Mouse (Mus musculus): ENCODE measurements at regions not wholly inside any gene's neighbourhood (a gene's known extent, or its start where the extent isn't known, plus 50 kb on each side); places are given as distances from the start of the nearest gene placed in this dataset.

DNA sequence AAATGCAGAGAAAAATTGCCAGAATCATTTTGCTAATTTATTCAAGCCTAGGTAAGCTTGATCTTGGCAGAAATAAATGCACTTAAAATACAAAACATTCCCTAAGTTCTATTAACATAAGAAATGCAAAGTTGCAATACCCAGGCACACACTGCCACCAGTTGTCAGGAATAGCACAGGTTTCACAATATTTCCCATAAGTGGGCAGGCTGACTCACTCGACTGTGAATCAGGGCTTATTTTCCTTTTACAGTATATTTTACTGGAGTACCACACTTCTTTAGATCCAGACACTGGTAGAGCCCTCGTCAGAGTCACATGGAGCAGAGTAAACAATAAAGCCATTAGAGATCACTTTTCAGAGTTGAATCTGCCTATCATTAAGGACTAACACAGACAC is 131.8 kb upstream of the Fmr1 start:
- TF ChIP-seq POU5F1 (IDR thresholded peaks at IDR 0.05; ENCODE audit: borderline replicate concordance, low read length): no peak
- no peak for TF ChIP-seq CTCF (conservative IDR thresholded peaks at IDR 0.05; ENCODE audit: low read length)
- no peak for TF ChIP-seq NANOG (IDR thresholded peaks at IDR 0.05; ENCODE audit: borderline replicate concordance, low read length)
- no peaks in the 10 kb centered on the region for H3K36me3 ChIP-seq (ENCODE audit: insufficient read depth, low read length)
- no peaks in the 10 kb centered on the region for H3K4me1 ChIP-seq (replicated peaks; ENCODE audit: low read depth, low read length)
- H3K4me3 ChIP-seq (replicated peaks; ENCODE audit: low read length): no peak overlapping the region
- no peaks in the 10 kb centered on the region for H3K9me3 ChIP-seq (ENCODE audit: low read length)
- H3K27me3 ChIP-seq (ENCODE audit: insufficient read depth, low read length): no peaks in the 10 kb centered on the region

DNA sequence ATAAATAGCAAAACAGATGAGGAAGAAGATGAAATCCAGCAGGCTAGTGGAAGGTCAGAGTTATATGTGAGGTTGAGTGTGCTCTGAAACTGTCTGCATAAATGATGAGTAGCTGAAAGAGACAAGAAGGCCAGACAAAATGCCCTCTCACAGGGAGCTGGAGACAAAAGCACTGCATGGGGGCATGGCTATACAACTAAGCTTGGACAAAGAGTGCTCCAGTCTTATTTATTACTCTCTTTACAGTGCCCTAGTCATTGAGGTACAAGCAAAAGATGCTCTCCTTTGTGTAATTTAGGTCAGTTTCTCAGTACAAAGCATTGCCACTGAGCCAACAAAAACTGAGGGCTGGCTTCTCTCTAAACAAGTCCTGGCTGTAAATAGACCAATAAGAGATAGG is 124.3 kb upstream of the Fmr1 start:
- TF ChIP-seq POU5F1 (IDR thresholded peaks at IDR 0.05; ENCODE audit: borderline replicate concordance, low read length): no peak
- no peak for TF ChIP-seq NANOG (IDR thresholded peaks at IDR 0.05; ENCODE audit: borderline replicate concordance, low read length)
- no peak for TF ChIP-seq CTCF (conservative IDR thresholded peaks at IDR 0.05; ENCODE audit: low read length)
- H3K36me3 ChIP-seq (ENCODE audit: insufficient read depth, low read length): no peaks in the 10 kb centered on the region

DNA sequence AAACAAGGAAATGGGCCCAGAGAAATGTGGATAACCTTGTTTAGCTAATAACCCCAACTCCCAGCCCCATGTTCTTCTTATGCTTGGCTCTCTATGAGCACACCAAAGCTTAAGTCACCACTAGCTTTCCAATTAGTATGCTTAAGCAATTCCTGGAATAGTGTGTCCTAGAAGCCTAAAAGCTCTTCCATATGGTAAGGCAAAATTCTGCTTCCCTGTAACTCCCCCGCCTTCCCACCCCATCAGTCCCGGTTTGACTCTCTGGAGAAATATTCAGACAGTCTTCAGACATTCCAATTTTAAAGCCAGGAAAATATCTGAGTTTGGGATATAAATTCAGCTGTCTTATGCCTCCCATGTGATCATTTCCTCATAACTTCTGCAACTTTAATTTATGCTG is 120.6 kb upstream of the Fmr1 start:
- Histone ChIP-seq H3K9me3 (ENCODE audit: low read length) (no peaks in the 10 kb centered on the region), H3K36me3 (ENCODE audit: insufficient read depth, low read length) (no peaks in the 10 kb centered on the region), H3K4me1 (replicated peaks; ENCODE audit: low read depth, low read length) (no peaks in the 10 kb centered on the region), H3K4me3 (replicated peaks; ENCODE audit: low read length) (no peak overlapping the region), H3K27me3 (ENCODE audit: insufficient read depth, low read length) (no peaks in the 10 kb centered on the region)
- TF ChIP-seq CTCF (conservative IDR thresholded peaks at IDR 0.05; ENCODE audit: low read length): no peak
- no peak for TF ChIP-seq POU5F1 (IDR thresholded peaks at IDR 0.05; ENCODE audit: borderline replicate concordance, low read length)
- no peak for TF ChIP-seq NANOG (IDR thresholded peaks at IDR 0.05; ENCODE audit: borderline replicate concordance, low read length)

More for the DNA sequence above, 124.3 kb upstream of the Fmr1 start:
- Histone ChIP-seq H3K9me3 (ENCODE audit: low read length) (no peaks in the 10 kb centered on the region), H3K27me3 (ENCODE audit: insufficient read depth, low read length) (no peaks in the 10 kb centered on the region), H3K4me3 (replicated peaks; ENCODE audit: low read length) (no peak overlapping the region), H3K4me1 (replicated peaks; ENCODE audit: low read depth, low read length) (no peaks in the 10 kb centered on the region)

DNA sequence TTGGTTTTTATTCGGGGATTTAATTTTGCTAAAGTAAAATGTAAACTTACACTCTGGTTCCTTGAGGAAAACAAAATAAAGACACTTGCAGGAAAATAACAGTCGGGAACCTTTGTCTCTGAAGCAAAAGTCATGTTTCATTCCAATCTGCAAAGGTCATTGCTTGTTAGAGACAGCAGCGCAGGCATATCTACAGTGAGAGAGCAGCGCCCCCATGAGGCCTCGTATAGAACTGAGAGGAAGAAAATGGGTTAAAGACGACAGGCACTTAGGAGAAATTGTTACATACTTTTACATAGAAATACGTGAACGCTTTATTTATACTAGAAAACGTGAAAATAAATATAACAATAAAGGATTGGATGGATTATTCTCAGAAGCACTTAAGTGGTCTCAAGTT is 93.1 kb upstream of the Fmr1 start:
- TF ChIP-seq NANOG (IDR thresholded peaks at IDR 0.05; ENCODE audit: borderline replicate concordance, low read length) (no peak), CTCF (conservative IDR thresholded peaks at IDR 0.05; ENCODE audit: low read length) (peak; percentile 44)
- no peaks in the 10 kb centered on the region for H3K27me3 ChIP-seq (ENCODE audit: insufficient read depth, low read length)
- H3K4me1 ChIP-seq (replicated peaks; ENCODE audit: low read depth, low read length): no peaks in the 10 kb centered on the region
- no peaks in the 10 kb centered on the region for H3K9me3 ChIP-seq (ENCODE audit: low read length)
- no peaks in the 10 kb centered on the region for H3K36me3 ChIP-seq (ENCODE audit: insufficient read depth, low read length)
- no peak overlapping the region for H3K4me3 ChIP-seq (replicated peaks; ENCODE audit: low read length)

GRCm38 (mm10) chrX:68622141-68622540 is 56.2 kb upstream of the Fmr1 start:
- no peak overlapping the region for H3K4me3 ChIP-seq (replicated peaks; ENCODE audit: low read length)
- TF ChIP-seq NANOG (IDR thresholded peaks at IDR 0.05; ENCODE audit: borderline replicate concordance, low read length) (no peak), POU5F1 (IDR thresholded peaks at IDR 0.05; ENCODE audit: borderline replicate concordance, low read length) (no peak), CTCF (conservative IDR thresholded peaks at IDR 0.05; ENCODE audit: low read length) (no peak)
- no peaks in the 10 kb centered on the region for H3K9me3 ChIP-seq (ENCODE audit: low read length)
- H3K36me3 ChIP-seq (ENCODE audit: insufficient read depth, low read length): no peaks in the 10 kb centered on the region
- no peaks in the 10 kb centered on the region for H3K4me1 ChIP-seq (replicated peaks; ENCODE audit: low read depth, low read length)
- no peaks in the 10 kb centered on the region for H3K27me3 ChIP-seq (ENCODE audit: insufficient read depth, low read length)

All from E14TG2a.4 (cell line).